Mouse (Mus musculus) lung, adult 2 months (tissue): ENCODE data around the gene Fam227b.

Experiments
- CTCF ChIP-seq: fragments of 200-500 bp; IDR thresholded peaks from 2 replicates; pipeline ENCODE4 v1.5.1; 2011; ENCODE audit warnings: mild to moderate bottlenecking, low read length, control low read depth; ENCODE audit not compliant: insufficient read depth
- POLR2A ChIP-seq: fragments of 200-500 bp; IDR thresholded peaks from 2 replicates; pipeline ENCODE4 v1.6.1; 2011; ENCODE audit warnings: low read depth, mild to moderate bottlenecking, control low read depth, low read length, borderline replicate concordance; ENCODE audit errors: extremely low read depth

DNA sequence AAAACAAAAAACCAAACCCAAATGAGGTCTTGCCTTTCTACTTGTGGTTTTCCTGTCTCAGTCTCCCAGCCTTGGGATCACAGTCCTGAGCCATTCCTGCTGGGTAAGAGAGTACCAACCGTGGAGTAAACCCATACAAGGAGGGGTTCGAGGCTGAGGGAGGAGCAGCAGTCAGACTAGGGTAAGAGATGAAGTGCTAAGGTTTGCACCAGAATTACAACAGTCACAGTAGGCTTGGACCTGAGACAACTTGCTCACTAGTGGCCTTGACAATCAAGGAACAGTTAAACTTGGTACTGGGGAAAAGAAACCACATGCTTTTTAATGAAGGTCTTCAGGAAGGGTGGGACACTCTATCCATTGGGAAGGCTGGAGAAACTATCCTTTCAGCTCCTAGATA, 72.7 kb downstream of the Fam227b start:
- no peak for TF ChIP-seq POLR2A
- TF ChIP-seq CTCF: no peak
